Mouse (Mus musculus) thymus, postnatal 4 days (tissue): ENCODE measurements around the gene Spaca9.
A peak's percentile ranks its signal among the peaks of the same experiment; 100 is the strongest.

Experiments
- DNase-seq: peaks from one replicate; pipeline ENCODE4 v3.0.0; 2021

Spaca9 gene

GRCm38 (mm10) chr2:28662891-28663290 is 36.6 kb downstream of the Spaca9 start:
- DNase-seq: no peak

- no peak for DNase-seq
Observed at GRCm38 (mm10) chr2:28656216-28656615, 43.3 kb downstream of the Spaca9 start.

- DNase-seq: peak; percentile 67
Observed at GRCm38 (mm10) chr2:28654295-28654694, 45.2 kb downstream of the Spaca9 start.

- no peak for DNase-seq
Observed at GRCm38 (mm10) chr2:28653351-28653750, 46.2 kb downstream of the Spaca9 start.

- no peak for DNase-seq
Observed at GRCm38 (mm10) chr2:28650526-28650925, 49.0 kb downstream of the Spaca9 start.

- DNase-seq: no peak
Observed at GRCm38 (mm10) chr2:28643081-28643480, 56.4 kb downstream of the Spaca9 start.
